Mouse (Mus musculus): ENCODE results near the gene Olfr1136.

GRCm38 (mm10) chr2:87739878-87740277 is 46.1 kb upstream of the Olfr1136 start, which contains the start of gene Olfr1138:
- TF ChIP-seq TAL1 (IDR thresholded peaks at IDR 0.05; ENCODE audit: low read length) (no peak), GATA1 (IDR thresholded peaks at IDR 0.05; ENCODE audit: low read length) (no peak)
